Mouse (Mus musculus) spleen, adult 18-20 months (tissue): Measurements from ENCODE around the gene Mphosph10.

Experiments used
- DNase-seq, 2 experiments: peaks; one replicate each; pipeline ENCODE4 v3.0.0; 2022; ENCODE audit warnings: mixed read lengths in 2 of 2

Mphosph10 gene

GRCm38 (mm10) chr7:64349147-64349861 lies 42.8 kb downstream of the Mphosph10 start:
- no peak for DNase-seq

GRCm38 (mm10) chr7:64347813-64348212 lies 44.3 kb downstream of the Mphosph10 start:
- no peak for DNase-seq

- no peak for DNase-seq
These were observed 59.4 kb downstream of the Mphosph10 start for GRCm38 (mm10) chr7:64332686-64333085.

- DNase-seq, result no peak
These were observed 60.8 kb downstream of the Mphosph10 start for GRCm38 (mm10) chr7:64331309-64331708.

- no peak for DNase-seq
These were observed 64.6 kb downstream of the Mphosph10 start for GRCm38 (mm10) chr7:64327486-64327885.

GRCm38 (mm10) chr7:64326892-64327291 lies 65.2 kb downstream of the Mphosph10 start:
- DNase-seq, result peak; percentile 57 to 85
